Mouse (Mus musculus) heart, postnatal 36 days (tissue): Measurements from ENCODE around the gene Cyp4f37. TPM values are rescaled to one million over a fixed set of nuclear protein-coding genes. Genes with fewer than 3 reads are reported as not detected.

Source experiments
- DNase-seq, 2 experiments: peaks; one replicate each; pipeline ENCODE4 v3.0.0; 2021 to 2022
- intact Hi-C: fragments of 180-260 bp; cut with DNase I; formaldehyde crosslinking; loops from one replicate; pipeline ENCODE4 v1.15.1; 2025
- total RNA-seq, 2 experiments: library from RNA; stranded (reverse); gene quantifications; 2 replicates each; pipeline ENCODE4 v1.2.3; 2021

Gene Cyp4f37
- total RNA-seq, 2 experiments from 2014 or later = not detected

DNA sequence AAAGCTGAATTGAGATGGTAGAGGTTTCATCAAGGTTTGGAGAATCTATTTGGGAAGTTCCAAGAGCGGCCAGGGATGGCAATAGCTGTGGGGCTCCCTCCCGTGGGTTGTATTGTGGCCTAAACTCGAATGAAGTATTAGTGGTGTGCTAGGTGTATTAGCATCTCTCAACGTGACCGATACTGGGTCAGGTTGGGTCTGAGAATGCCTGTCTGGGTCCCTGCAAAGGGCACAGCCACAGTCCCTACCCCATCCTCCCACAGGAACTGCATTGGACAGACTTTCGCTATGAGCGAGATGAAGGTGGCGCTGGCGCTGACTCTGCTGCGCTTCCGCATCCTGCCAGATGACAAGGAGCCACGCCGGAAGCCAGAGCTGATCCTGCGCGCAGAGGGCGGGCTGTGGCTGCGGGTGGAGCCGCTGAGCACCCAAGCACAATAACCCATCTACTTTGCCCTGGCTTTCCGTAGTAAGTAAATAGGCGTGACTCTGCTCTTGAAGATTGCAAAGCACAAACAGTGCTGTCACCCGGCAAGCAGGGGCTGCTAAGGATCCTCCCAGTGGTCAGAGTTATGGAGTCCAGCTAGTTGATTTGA lies 55.0 kb downstream of the Cyp4f37 start:
- intact Hi-C loops = no loop called here
- no peak for DNase-seq

GRCm38 (mm10) chr17:32680404-32680803 lies 59.3 kb downstream of the Cyp4f37 start:
- peak; percentile 8 to 47 for DNase-seq
- intact Hi-C loops = loop anchor here (1.0 kb wide), 3 partner anchors 45 to 151 kb away; no protein-coding TSS in a partner anchor

GRCm38 (mm10) chr17:32685048-32685750 lies 64.1 kb downstream of the Cyp4f37 start, which contains the start of gene Cyp4f15:
Gene Cyp4f15, plus strand, starts transcription at chr17:32685627.
- no peak for DNase-seq
- intact Hi-C loops = no loop called here

Other genes starting within 250 kb of the Cyp4f37 start
- gene Wiz, start 231.9 kb upstream of the Cyp4f37 start, total RNA-seq = 10 to 100 TPM; 18.9 to 19.1 TPM
- gene Rasal3, start 217.7 kb upstream of the Cyp4f37 start, total RNA-seq = under 1 TPM; 0.60 to 0.97 TPM
- not detected for gene Pglyrp2, start 197.1 kb upstream of the Cyp4f37 start, total RNA-seq
- gene Cyp4f39, start 168.6 kb upstream of the Cyp4f37 start, total RNA-seq = not detected
- 1 to 10 TPM; 5.7 to 7.1 TPM for gene Cyp4f17, start 115.3 kb upstream of the Cyp4f37 start, total RNA-seq
- 1 to 10 TPM; 6.6 to 9.9 TPM for gene Cyp4f16, start 84.8 kb upstream of the Cyp4f37 start, total RNA-seq
- gene Cyp4f40, start 37.6 kb downstream of the Cyp4f37 start, total RNA-seq = not detected
- gene Cyp4f15, start 64.3 kb downstream of the Cyp4f37 start, total RNA-seq = not detected
- 10 to 100 TPM; 28.7 to 31.8 TPM for gene Zfp871, start 167.0 kb downstream of the Cyp4f37 start, total RNA-seq
- under 1 TPM in 1 of 2 experiments, not detected in 1; 0.19 TPM for gene Zfp811, start 188.6 kb downstream of the Cyp4f37 start, total RNA-seq
- gene Zfp799, start 209.0 kb downstream of the Cyp4f37 start, total RNA-seq = 10 to 100 TPM in 1 of 2 experiments, 1 to 10 TPM in 1; 9.3 to 12.4 TPM